Mouse (Mus musculus): ENCODE measurements around the gene Stpg3.
A peak's percentile ranks its signal among the peaks of the same experiment; 100 is the strongest.
"Not testable (repeated sequence)": the region's sequence is repeated elsewhere in the genome, so short reads cannot be mapped to it uniquely, and the experiment has no call there.

Gene Stpg3

GRCm38 (mm10) chr2:25214444-25214843, at the start of gene Stpg3:
Gene Stpg3, minus strand, starts transcription at chr2:25214637.
- DNase-seq: peak in 1 of 2 experiments; percentile 0

- DNase-seq: peak; percentile 43 to 47
These were observed 49.3 kb upstream of the Stpg3 start for GRCm38 (mm10) chr2:25263623-25264285.

- peak; percentile 71 to 82 for DNase-seq
These were observed 48.6 kb upstream of the Stpg3 start for GRCm38 (mm10) chr2:25262795-25263622.

- peak; percentile 97 to 99 for DNase-seq
These were observed 47.9 kb upstream of the Stpg3 start, which contains the start of gene Tprn for GRCm38 (mm10) chr2:25262291-25262767. Gene Tprn, plus strand, starts transcription at chr2:25262618.

GRCm38 (mm10) chr2:25261870-25262269, 47.4 kb upstream of the Stpg3 start:
- no peak for DNase-seq

GRCm38 (mm10) chr2:25258887-25259286, 44.5 kb upstream of the Stpg3 start:
- DNase-seq: no peak

GRCm38 (mm10) chr2:25257250-25257649, 42.8 kb upstream of the Stpg3 start:
- DNase-seq: not testable (repeated sequence)

GRCm38 (mm10) chr2:25256443-25257109, 42.1 kb upstream of the Stpg3 start:
- DNase-seq: peak; percentile 56 to 64

GRCm38 (mm10) chr2:25255284-25255779, 40.9 kb upstream of the Stpg3 start, which contains the start of gene Tmem203:
Gene Tmem203, plus strand, starts transcription at chr2:25255439.
- peak; percentile 86 to 89 for DNase-seq

- DNase-seq: no peak
These were observed 37.9 kb upstream of the Stpg3 start for GRCm38 (mm10) chr2:25252331-25252730.

GRCm38 (mm10) chr2:25246183-25247072, 32.0 kb upstream of the Stpg3 start, which contains the start of gene AL732309.1:
Gene AL732309.1, minus strand, starts transcription at chr2:25246863.
- peak in 1 of 2 experiments; percentile 53 for DNase-seq

- DNase-seq: no peak
These were observed 29.7 kb upstream of the Stpg3 start for GRCm38 (mm10) chr2:25244144-25244543.

GRCm38 (mm10) chr2:25243342-25243741, 28.9 kb upstream of the Stpg3 start:
- DNase-seq: peak; percentile 17 to 36

GRCm38 (mm10) chr2:25242101-25242506, 27.7 kb upstream of the Stpg3 start, which contains the start of the genes Rnf208 and Cysrt1:
Gene Rnf208, plus strand, starts transcription at chr2:25242255.
Gene Cysrt1, minus strand, starts transcription at chr2:25242452.
- DNase-seq: peak; percentile 55 to 74

GRCm38 (mm10) chr2:25241438-25241775, 27.0 kb upstream of the Stpg3 start:
- no peak for DNase-seq

- DNase-seq: peak; percentile 69 to 83
These were observed 26.4 kb upstream of the Stpg3 start for GRCm38 (mm10) chr2:25240723-25241437.

GRCm38 (mm10) chr2:25240310-25240709, 25.9 kb upstream of the Stpg3 start:
- no peak for DNase-seq

GRCm38 (mm10) chr2:25239766-25240165, 25.3 kb upstream of the Stpg3 start:
- DNase-seq: no peak

- DNase-seq: no peak
These were observed 23.7 kb upstream of the Stpg3 start for GRCm38 (mm10) chr2:25238106-25238505.

- no peak for DNase-seq
These were observed 23.1 kb upstream of the Stpg3 start for GRCm38 (mm10) chr2:25237522-25237921.

- DNase-seq: no peak
These were observed 22.2 kb upstream of the Stpg3 start, which contains the start of gene Rnf224 for GRCm38 (mm10) chr2:25236614-25237013. Gene Rnf224, minus strand, starts transcription at chr2:25236787.

Measured in cerebellum, adult 18-20 months (tissue).